Mouse (Mus musculus): ENCODE measurements at regions not wholly inside any gene's neighbourhood (a gene's known extent, or its start where the extent isn't known, plus 50 kb on each side); places are given as distances from the start of the nearest gene placed in this dataset.

DNA sequence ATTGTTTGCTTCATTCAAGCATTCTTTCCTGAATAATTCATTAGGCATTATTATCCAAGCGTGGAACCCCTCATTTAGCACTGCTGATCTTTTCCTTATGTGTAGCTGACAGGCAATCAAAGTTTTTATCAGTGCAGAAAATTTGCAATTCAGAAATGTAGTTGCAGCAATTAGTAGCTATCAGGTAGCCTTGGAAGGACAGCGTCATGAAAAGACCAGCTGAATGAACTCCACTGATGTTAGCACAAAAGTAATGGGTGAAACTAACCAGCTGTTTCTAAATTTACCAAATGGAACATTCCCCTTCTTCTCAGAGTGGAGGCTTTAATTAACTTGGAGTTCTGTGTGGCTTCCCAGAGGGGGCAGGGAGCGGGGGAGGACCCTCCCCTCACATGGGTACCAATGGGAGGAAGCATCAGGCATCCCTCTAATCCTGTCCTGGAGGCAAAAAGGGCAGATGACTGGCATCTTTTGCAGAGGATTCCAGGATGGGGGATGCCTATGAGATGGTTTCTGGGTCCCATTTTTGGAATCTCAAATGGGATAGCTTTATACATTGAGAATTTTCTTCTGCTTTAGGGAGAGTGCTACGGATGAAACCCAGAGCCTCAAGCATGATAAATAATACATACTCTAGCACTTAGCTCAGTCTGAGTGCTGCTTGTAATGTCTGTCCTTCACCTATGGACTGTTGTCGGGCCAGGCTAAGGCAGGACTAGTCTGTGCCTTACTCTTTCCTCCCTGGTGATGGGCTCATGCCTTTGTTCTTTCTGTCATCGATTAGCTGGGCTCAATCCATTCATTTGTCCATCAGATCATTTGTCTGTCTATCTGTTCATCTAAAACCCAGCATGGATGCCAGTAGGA is 117.4 kb upstream of the Rcn1 start:
- Histone ChIP-seq H3K4me3 (replicated peaks; ENCODE audit: low read length) (no peak overlapping the region), H3K27me3 (replicated peaks; ENCODE audit: control insufficient read depth, insufficient read depth, low read length) (no peaks in the 10 kb centered on the region), H3K27ac (ENCODE audit: low read length) (peak overlapping the region; percentile 56; the same call in 1 of the 2 replicates), H3K4me1 (replicated peaks; ENCODE audit: control insufficient read depth, insufficient read depth, low read length) (peaks cover 25% of the 10 kb centered on the region), H3K9ac (replicated peaks; ENCODE audit: low read depth, low read length) (no peak overlapping the region), H3K36me3 (ENCODE audit: control insufficient read depth, insufficient read depth) (no peaks in the 10 kb centered on the region), H3K9me3 (ENCODE audit: control insufficient read depth, low read length) (peaks cover 3% of the 10 kb centered on the region; the same call in 1 of the 2 replicates), H3K4me2 (ENCODE audit: low read length) (no peak overlapping the region)
- 17% methylated on average over 6 of the region's 6 CpGs for WGBS
- ATAC-seq = peak; percentile 93

DNA sequence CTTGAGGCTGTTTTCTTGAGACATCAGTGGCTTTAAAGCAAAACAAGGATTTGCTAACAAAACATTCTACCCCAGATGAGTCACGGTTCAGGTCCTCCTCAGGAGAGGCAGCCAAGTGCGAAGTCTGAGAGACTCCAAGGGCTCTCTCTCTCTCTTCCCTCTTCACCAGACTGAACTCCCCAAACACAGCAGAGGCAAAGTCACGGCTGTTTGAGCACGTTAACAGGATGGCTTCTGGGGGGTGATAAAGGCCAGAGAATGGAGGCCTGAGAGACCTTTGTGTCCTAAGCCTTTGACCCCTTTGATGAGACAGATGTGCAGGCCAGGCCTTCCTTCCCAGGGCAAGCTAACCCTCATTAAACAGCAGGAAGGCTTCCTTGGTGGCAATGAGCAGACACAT is 122.7 kb upstream of the Rcn1 start:
- 21% methylated on average over 4 of the region's 4 CpGs for WGBS
- Histone ChIP-seq H3K9ac (replicated peaks; ENCODE audit: low read depth, low read length) (no peak overlapping the region), H3K4me2 (ENCODE audit: low read length) (no peak overlapping the region), H3K9me3 (ENCODE audit: control insufficient read depth, low read length) (no peaks in the 10 kb centered on the region), H3K27ac (ENCODE audit: low read length) (no peak overlapping the region), H3K27me3 (replicated peaks; ENCODE audit: control insufficient read depth, insufficient read depth, low read length) (no peaks in the 10 kb centered on the region; the same call in 1 of the 2 replicates), H3K36me3 (ENCODE audit: control insufficient read depth, insufficient read depth) (no peaks in the 10 kb centered on the region), H3K4me3 (replicated peaks; ENCODE audit: low read length) (no peak overlapping the region), H3K4me1 (replicated peaks; ENCODE audit: control insufficient read depth, insufficient read depth, low read length) (peaks cover 12% of the 10 kb centered on the region)
- ATAC-seq = no peak

DNA sequence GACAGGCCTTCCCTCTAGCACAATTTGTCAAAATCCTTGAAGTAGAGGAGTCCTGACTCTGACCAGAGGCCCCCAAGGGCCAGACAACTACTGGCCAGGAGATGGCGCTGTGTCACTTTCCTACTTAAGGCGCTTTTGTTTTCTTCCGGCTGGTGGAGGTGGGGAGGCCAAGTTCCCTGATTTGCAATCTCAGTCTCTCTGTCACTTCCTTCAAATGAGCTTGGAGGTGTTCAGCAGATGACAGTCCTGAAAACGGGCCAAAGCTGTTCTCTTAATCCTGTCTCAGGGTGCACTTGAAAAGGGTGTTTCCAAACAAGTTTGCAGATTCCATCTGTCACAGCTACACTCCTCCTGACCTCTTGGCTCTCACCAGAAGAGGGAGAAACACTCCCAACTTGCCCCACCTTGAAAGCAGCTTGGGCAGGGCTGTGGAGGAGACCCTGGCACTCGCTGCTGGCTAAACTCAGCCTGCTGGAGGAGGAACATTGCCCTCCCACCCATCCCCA is 124.2 kb upstream of the Rcn1 start:
- Histone ChIP-seq H3K27ac (ENCODE audit: low read length) (no peak overlapping the region), H3K9ac (replicated peaks; ENCODE audit: low read depth, low read length) (no peak overlapping the region), H3K27me3 (replicated peaks; ENCODE audit: control insufficient read depth, insufficient read depth, low read length) (no peaks in the 10 kb centered on the region; the same call in 1 of the 2 replicates), H3K4me2 (ENCODE audit: low read length) (no peak overlapping the region), H3K4me3 (replicated peaks; ENCODE audit: low read length) (no peak overlapping the region), H3K9me3 (ENCODE audit: control insufficient read depth, low read length) (no peaks in the 10 kb centered on the region), H3K4me1 (replicated peaks; ENCODE audit: control insufficient read depth, insufficient read depth, low read length) (peaks cover 7% of the 10 kb centered on the region), H3K36me3 (ENCODE audit: control insufficient read depth, insufficient read depth) (no peaks in the 10 kb centered on the region)
- ATAC-seq = peak; percentile 85
- under 1% methylated on average over 5 of the region's 5 CpGs for WGBS

DNA sequence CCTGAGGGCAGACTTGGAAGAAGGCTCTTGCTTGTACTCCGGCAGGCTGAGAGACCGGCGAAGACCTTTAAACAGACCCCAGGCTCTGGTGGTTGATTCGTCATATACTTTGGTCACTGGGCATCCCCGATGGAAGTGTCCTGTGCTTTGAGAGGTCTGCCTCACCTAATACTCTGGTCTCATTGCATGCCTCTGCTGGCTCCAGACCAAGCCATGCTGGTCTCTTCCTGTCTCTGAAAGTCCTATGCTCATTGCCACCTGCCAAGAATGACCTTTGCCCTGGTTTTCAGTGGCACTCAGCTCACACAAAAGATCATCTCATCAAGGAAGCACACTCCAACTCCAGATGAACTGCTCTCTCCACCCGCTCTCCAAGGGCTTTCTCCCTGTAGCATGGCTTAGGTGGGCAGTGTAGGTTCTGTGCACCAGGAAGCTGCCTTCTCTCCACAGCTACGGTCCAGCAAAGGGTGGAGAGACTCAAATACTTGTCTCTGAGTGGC is 126.0 kb upstream of the Rcn1 start:
- no peak for ATAC-seq
- H3K27me3 ChIP-seq (replicated peaks; ENCODE audit: control insufficient read depth, insufficient read depth, low read length) = no peaks in the 10 kb centered on the region; the same call in 1 of the 2 replicates
- no peak overlapping the region for H3K4me2 ChIP-seq (ENCODE audit: low read length)
- no peak overlapping the region for H3K4me3 ChIP-seq (replicated peaks; ENCODE audit: low read length)
- 81% methylated on average over 7 of the region's 7 CpGs for WGBS
- no peak overlapping the region for H3K9ac ChIP-seq (replicated peaks; ENCODE audit: low read depth, low read length)
- H3K27ac ChIP-seq (ENCODE audit: low read length) = no peak overlapping the region
- no peaks in the 10 kb centered on the region for H3K9me3 ChIP-seq (ENCODE audit: control insufficient read depth, low read length)
- H3K4me1 ChIP-seq (replicated peaks; ENCODE audit: control insufficient read depth, insufficient read depth, low read length) = peaks cover 7% of the 10 kb centered on the region
- H3K36me3 ChIP-seq (ENCODE audit: control insufficient read depth, insufficient read depth) = no peaks in the 10 kb centered on the region

DNA sequence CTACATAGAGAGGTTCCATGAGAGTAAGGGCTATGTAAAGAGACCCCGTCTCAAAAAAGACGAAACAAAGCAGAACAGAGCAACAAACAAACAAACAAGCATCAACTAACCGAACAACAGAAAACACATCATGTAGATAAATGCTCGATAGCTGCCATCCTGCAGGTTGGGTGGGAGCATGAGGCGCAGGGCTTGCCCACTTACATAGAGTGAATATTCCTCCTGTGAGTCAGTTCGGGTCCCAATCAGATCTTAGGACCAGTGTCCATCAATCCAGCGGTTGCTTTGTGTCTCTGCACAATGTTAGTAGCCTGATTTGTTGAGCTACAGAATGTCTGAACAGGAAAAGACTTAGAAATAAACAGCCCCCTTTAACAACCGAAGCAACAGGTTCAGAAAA is 129.4 kb upstream of the Rcn1 start:
- Histone ChIP-seq H3K9me3 (ENCODE audit: control insufficient read depth, low read length) (no peaks in the 10 kb centered on the region), H3K4me2 (ENCODE audit: low read length) (no peak overlapping the region), H3K4me1 (replicated peaks; ENCODE audit: control insufficient read depth, insufficient read depth, low read length) (peaks cover 1% of the 10 kb centered on the region; the same call in 1 of the 2 replicates), H3K4me3 (replicated peaks; ENCODE audit: low read length) (no peak overlapping the region), H3K27ac (ENCODE audit: low read length) (no peak overlapping the region), H3K27me3 (replicated peaks; ENCODE audit: control insufficient read depth, insufficient read depth, low read length) (no peaks in the 10 kb centered on the region; the same call in 1 of the 2 replicates), H3K9ac (replicated peaks; ENCODE audit: low read depth, low read length) (no peak overlapping the region), H3K36me3 (ENCODE audit: control insufficient read depth, insufficient read depth) (no peaks in the 10 kb centered on the region)
- ATAC-seq = no peak
- 93% methylated on average over 8 of the region's 8 CpGs for WGBS

DNA sequence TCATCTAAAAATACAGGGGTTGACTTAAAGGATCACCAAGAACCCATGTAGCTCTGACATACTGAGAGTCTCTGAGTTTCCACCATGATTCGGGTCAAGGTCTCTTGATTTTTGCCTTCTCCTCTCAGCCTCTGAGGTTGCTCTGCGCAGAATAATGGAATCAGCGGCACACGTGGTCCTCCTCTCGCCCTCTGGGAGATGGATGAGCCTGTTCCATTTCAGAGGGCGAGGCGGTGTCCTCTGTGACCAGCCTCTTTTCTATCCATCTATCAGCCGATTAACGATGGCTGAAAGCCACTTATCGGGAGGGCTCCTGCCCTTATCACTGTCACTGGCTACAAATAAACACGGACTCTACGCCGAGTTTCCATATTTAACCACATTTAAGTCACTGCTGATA is 124.6 kb upstream of the Pax6 start:
- Histone ChIP-seq H3K27me3 (replicated peaks; ENCODE audit: control insufficient read depth, insufficient read depth, low read length) (no peaks in the 10 kb centered on the region), H3K9me3 (ENCODE audit: control insufficient read depth, low read length) (no peaks in the 10 kb centered on the region), H3K4me1 (replicated peaks; ENCODE audit: control insufficient read depth, insufficient read depth, low read length) (no peaks in the 10 kb centered on the region), H3K9ac (replicated peaks; ENCODE audit: low read depth, low read length) (no peak overlapping the region), H3K27ac (ENCODE audit: low read length) (no peak overlapping the region), H3K36me3 (ENCODE audit: control insufficient read depth, insufficient read depth) (no peaks in the 10 kb centered on the region), H3K4me2 (ENCODE audit: low read length) (no peak overlapping the region), H3K4me3 (replicated peaks; ENCODE audit: low read length) (no peak overlapping the region)
- WGBS = 90% methylated on average over 13 of the region's 13 CpGs
- no peak for ATAC-seq

DNA sequence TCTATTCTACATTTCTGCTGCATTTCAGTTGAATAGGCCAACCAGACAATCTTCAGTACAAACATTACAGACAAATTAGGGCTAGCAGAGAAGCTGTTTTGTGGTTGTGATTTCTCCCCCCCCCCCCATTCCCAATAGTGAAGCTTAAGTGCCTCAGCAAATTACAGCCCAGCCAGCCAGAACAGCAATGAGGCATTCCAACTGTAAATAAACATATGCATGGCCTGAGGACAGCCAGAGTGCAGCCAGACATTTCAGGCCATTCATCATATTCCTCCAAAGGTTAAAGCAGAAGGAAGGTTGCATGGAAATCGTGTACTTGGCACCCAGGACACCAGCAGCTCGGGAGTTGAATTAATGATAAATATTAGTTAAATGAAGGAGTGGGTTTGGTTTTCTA is 116.6 kb upstream of the Pax6 start:
- Histone ChIP-seq H3K9ac (replicated peaks; ENCODE audit: low read depth, low read length) (no peak overlapping the region), H3K4me2 (ENCODE audit: low read length) (no peak overlapping the region), H3K4me1 (replicated peaks; ENCODE audit: control insufficient read depth, insufficient read depth, low read length) (no peaks in the 10 kb centered on the region), H3K9me3 (ENCODE audit: control insufficient read depth, low read length) (no peaks in the 10 kb centered on the region), H3K4me3 (replicated peaks; ENCODE audit: low read length) (no peak overlapping the region), H3K27ac (ENCODE audit: low read length) (no peak overlapping the region), H3K36me3 (ENCODE audit: control insufficient read depth, insufficient read depth) (no peaks in the 10 kb centered on the region), H3K27me3 (replicated peaks; ENCODE audit: control insufficient read depth, insufficient read depth, low read length) (no peaks in the 10 kb centered on the region)
- 0 out of 2 replicates have a peak, but pooled peaks have one; percentile 45 for ATAC-seq
- WGBS = 57% methylated on average over 2 of the region's 2 CpGs

DNA sequence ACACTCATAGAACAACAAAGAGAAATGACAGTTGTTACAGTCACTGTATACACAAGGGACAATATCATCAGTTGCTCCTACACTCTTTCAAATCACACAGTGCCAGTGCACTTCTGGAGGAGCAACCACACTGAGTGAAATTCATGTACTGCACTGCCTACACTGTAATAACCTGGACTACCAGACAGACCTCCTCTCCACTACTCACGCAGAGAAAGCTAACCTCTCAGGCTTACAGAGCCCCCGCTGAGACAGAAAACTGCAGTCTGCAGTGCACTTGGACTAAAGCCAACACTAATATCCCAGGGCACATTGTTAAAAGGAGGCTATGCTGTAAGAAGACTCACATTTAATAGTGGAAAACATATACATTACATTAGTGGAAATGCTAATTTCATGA is 81.9 kb upstream of the Pax6 start:
- no peak overlapping the region for H3K9ac ChIP-seq (replicated peaks; ENCODE audit: low read depth, low read length)
- H3K27me3 ChIP-seq (replicated peaks; ENCODE audit: control insufficient read depth, insufficient read depth, low read length) = no peaks in the 10 kb centered on the region
- H3K27ac ChIP-seq (ENCODE audit: low read length) = no peak overlapping the region
- no peak overlapping the region for H3K4me3 ChIP-seq (replicated peaks; ENCODE audit: low read length)
- WGBS = 10% methylated on average over 2 of the region's 2 CpGs
- no peaks in the 10 kb centered on the region for H3K9me3 ChIP-seq (ENCODE audit: control insufficient read depth, low read length)
- ATAC-seq = peak; percentile 38; the same call in 1 of the 2 replicates
- no peaks in the 10 kb centered on the region for H3K36me3 ChIP-seq (ENCODE audit: control insufficient read depth, insufficient read depth)
- H3K4me2 ChIP-seq (ENCODE audit: low read length) = no peak overlapping the region
- H3K4me1 ChIP-seq (replicated peaks; ENCODE audit: control insufficient read depth, insufficient read depth, low read length) = peaks cover 4% of the 10 kb centered on the region; the same call in 1 of the 2 replicates

DNA sequence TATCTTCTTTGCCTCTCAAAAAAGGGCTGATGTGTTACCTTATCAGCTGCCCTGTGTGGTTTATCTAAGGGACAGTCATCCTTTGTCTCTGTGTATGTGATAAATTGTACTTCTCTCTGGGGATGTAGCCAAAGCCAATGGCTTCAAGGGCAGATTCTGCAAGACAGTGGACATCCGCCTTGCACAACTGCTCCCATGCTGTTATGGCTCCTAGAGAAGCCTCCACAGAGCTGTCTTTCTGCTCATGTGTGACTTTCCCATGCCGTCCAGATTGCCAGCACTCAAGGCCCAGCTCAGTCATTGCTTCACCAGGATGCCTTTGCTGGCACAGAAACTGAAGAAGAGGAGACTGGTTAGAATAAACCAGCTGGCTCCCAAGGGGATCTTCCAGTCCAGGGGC is 74.6 kb upstream of the Pax6 start:
- 96% methylated on average over 2 of the region's 2 CpGs for WGBS
- H3K4me2 ChIP-seq (ENCODE audit: low read length) = no peak overlapping the region
- no peak overlapping the region for H3K4me3 ChIP-seq (replicated peaks; ENCODE audit: low read length)
- no peaks in the 10 kb centered on the region for H3K36me3 ChIP-seq (ENCODE audit: control insufficient read depth, insufficient read depth)
- H3K4me1 ChIP-seq (replicated peaks; ENCODE audit: control insufficient read depth, insufficient read depth, low read length) = no peaks in the 10 kb centered on the region
- ATAC-seq = no peak
- H3K9me3 ChIP-seq (ENCODE audit: control insufficient read depth, low read length) = no peaks in the 10 kb centered on the region
- no peak overlapping the region for H3K27ac ChIP-seq (ENCODE audit: low read length)
- no peak overlapping the region for H3K9ac ChIP-seq (replicated peaks; ENCODE audit: low read depth, low read length)
- no peaks in the 10 kb centered on the region for H3K27me3 ChIP-seq (replicated peaks; ENCODE audit: control insufficient read depth, insufficient read depth, low read length)
